Comparison of ENCODE assay signal across 20 mouse cellular contexts in genomic region chr11:86409580-86409947, GRCm38 (mm10). TPM values are rescaled to one million over a fixed set of nuclear protein-coding genes. Genes with fewer than 3 reads are reported as not detected.
DNase-seq lines count a peak whose midpoint lies in the region; ATAC-seq and TF ChIP-seq lines count a peak whose summit lies in the region.
"Had no signal": no experiment of that assay in that cellular context is flagged by ENCODE, and none has a peak within 500 bp of the region (broad histone marks: within the 10 kb centered on the region; RNA-seq: fewer than 3 reads in every experiment).

No protein-coding gene starts in this region.

- no peak for TF ChIP-seq CTCF in midbrain, postnatal 0 days (IDR thresholded peaks at IDR 0.05)
- no peak for TF ChIP-seq CTCF in ES-Bruce4 (IDR thresholded peaks at IDR 0.05; ENCODE audit: low read depth, low read length)

- DNase-seq in heart, adult 11 months = peak; percentile 54
- DNase-seq in heart, postnatal 10 days = no peak
- DNase-seq in midbrain, postnatal 0 days (ENCODE audit: low spot score) = no peak
- peak; percentile 15 for DNase-seq in ZHBTc4 (ENCODE audit: low read depth, low spot score)
- DNase-seq in kidney, adult 11 months = no peak
- DNase-seq in cerebellum, postnatal 36 days = no peak
- DNase-seq: adrenal gland, adult 8-10 months; cerebellum, adult 8-10 months; gastrocnemius, postnatal 36 days; heart, postnatal 36 days; liver, embryonic 13.5 days; lung, postnatal 36 days had no signal

- H3K4me1 ChIP-seq in midbrain, embryonic 12.5 days = peaks cover 18% of the 10 kb centered on the region
- no peaks in the 10 kb centered on the region for H3K4me1 ChIP-seq in midbrain, postnatal 0 days (ENCODE audit: insufficient read depth, low read length)
- H3K4me1 ChIP-seq in ES-Bruce4 (ENCODE audit: control insufficient read depth, insufficient read depth, low read length) = peaks cover 2% of the 10 kb centered on the region
- H3K4me1 ChIP-seq: lung, embryonic 15.5 days had no signal

- no peak for TF ChIP-seq POLR2A in ES-Bruce4 (IDR thresholded peaks at IDR 0.05; ENCODE audit: insufficient read depth, low read length)

- peak; percentile 58; the same call in 1 of the 2 replicates for ATAC-seq in midbrain, embryonic 12.5 days (ENCODE audit: low FRiP score, low read depth)
- ATAC-seq in midbrain, postnatal 0 days (ENCODE audit: low FRiP score) = no peak
- ATAC-seq: activated CD4-positive, CD25-positive, alpha-beta regulatory T cell, adult 4 months; Patski had no signal

- intact Hi-C loops in heart, postnatal 10 days (cut with DNase I) = no loop called here

- H3K4me3 ChIP-seq in midbrain, embryonic 12.5 days = no peak overlapping the region
- no peak overlapping the region for H3K4me3 ChIP-seq in midbrain, postnatal 0 days (ENCODE audit: low read depth, low read length)
- no peak overlapping the region for H3K4me3 ChIP-seq in ES-Bruce4 (ENCODE audit: low read depth, low read length)
- H3K4me3 ChIP-seq: embryonic facial prominence, embryonic 15.5 days; hindbrain, embryonic 15.5 days; layer of hippocampus, adult 2 months; liver, embryonic 13.5 days; lung, embryonic 15.5 days had no signal

- H3K27me3 ChIP-seq in midbrain, embryonic 12.5 days = peaks cover 7% of the 10 kb centered on the region; the same call in 1 of the 2 replicates
- H3K27me3 ChIP-seq in midbrain, postnatal 0 days (ENCODE audit: insufficient read depth, low read length) = no peaks in the 10 kb centered on the region
- H3K27me3 ChIP-seq in ES-Bruce4 (ENCODE audit: control insufficient read depth, insufficient read depth, low read length, poor library complexity, severe bottlenecking) = no peaks in the 10 kb centered on the region
- H3K27me3 ChIP-seq: embryonic facial prominence, embryonic 15.5 days; hindbrain, embryonic 15.5 days; liver, embryonic 13.5 days; Patski had no signal

- H3K4me2 ChIP-seq in midbrain, embryonic 12.5 days (replicated peaks) = no peak overlapping the region
- H3K4me2 ChIP-seq in midbrain, postnatal 0 days (ENCODE audit: low read depth, low read length, poor library complexity, severe bottlenecking) = no peak overlapping the region
- H3K4me2 ChIP-seq: embryonic facial prominence, embryonic 15.5 days; hindbrain, embryonic 15.5 days; lung, embryonic 15.5 days had no signal

- H3K9ac ChIP-seq in midbrain, embryonic 12.5 days (replicated peaks) = no peak overlapping the region
- H3K9ac ChIP-seq in midbrain, postnatal 0 days (replicated peaks; ENCODE audit: low read length, poor library complexity, severe bottlenecking) = no peak overlapping the region
- no peak overlapping the region for H3K9ac ChIP-seq in ES-Bruce4 (ENCODE audit: low read depth, poor library complexity, severe bottlenecking)
- H3K9ac ChIP-seq: embryonic facial prominence, embryonic 15.5 days; hindbrain, embryonic 15.5 days; liver, embryonic 13.5 days; lung, embryonic 15.5 days had no signal

- no peak overlapping the region for H3K27ac ChIP-seq in midbrain, embryonic 12.5 days (replicated peaks)
- H3K27ac ChIP-seq in midbrain, postnatal 0 days (ENCODE audit: low read depth, low read length) = no peak overlapping the region
- no peak overlapping the region for H3K27ac ChIP-seq in ES-Bruce4 (ENCODE audit: insufficient read depth, low read length)
- H3K27ac ChIP-seq: embryonic facial prominence, embryonic 15.5 days; hindbrain, embryonic 15.5 days; layer of hippocampus, adult 2 months; liver, embryonic 13.5 days; lung, embryonic 15.5 days had no signal

- no peaks in the 10 kb centered on the region for H3K36me3 ChIP-seq in midbrain, embryonic 12.5 days
- H3K36me3 ChIP-seq in midbrain, postnatal 0 days (ENCODE audit: insufficient read depth, low read length) = no peaks in the 10 kb centered on the region
- H3K36me3 ChIP-seq in ES-Bruce4 (ENCODE audit: control insufficient read depth, insufficient read depth, low read length, poor library complexity, severe bottlenecking) = no peaks in the 10 kb centered on the region
- H3K36me3 ChIP-seq: embryonic facial prominence, embryonic 15.5 days; hindbrain, embryonic 15.5 days; liver, embryonic 13.5 days; lung, embryonic 15.5 days had no signal

- WGBS in midbrain, embryonic 12.5 days = 77% methylated on average over 10 of the region's 10 CpGs
- 58% methylated on average over 10 of the region's 10 CpGs for WGBS in midbrain, postnatal 0 days

- H3K9me3 ChIP-seq in midbrain, embryonic 12.5 days = no peaks in the 10 kb centered on the region
- H3K9me3 ChIP-seq in midbrain, postnatal 0 days (ENCODE audit: low read length) = no peaks in the 10 kb centered on the region
- no peaks in the 10 kb centered on the region for H3K9me3 ChIP-seq in ES-Bruce4 (replicated peaks; ENCODE audit: control insufficient read depth, insufficient read depth, low read length, poor library complexity, severe bottlenecking)
- H3K9me3 ChIP-seq: embryonic facial prominence, embryonic 15.5 days; hindbrain, embryonic 15.5 days; liver, embryonic 13.5 days; lung, embryonic 15.5 days had no signal

- TF ChIP-seq EP300 in ES-Bruce4 (IDR thresholded peaks at IDR 0.05; ENCODE audit: insufficient read depth, low read depth, low read length) = 0 out of 2 replicates have a peak, but pooled peaks have one; percentile 32

RNA-seq across cellular contexts. Expression of gene Med13, which starts 52.2 kb away (rescaled TPM):
- total RNA-seq in heart, postnatal 10 days (2021) = 10 to 100 TPM; 46.0 to 52.9 TPM
- 13.6 TPM in 2 replicates for polyA plus RNA-seq in midbrain, embryonic 12.5 days (2016; fragmentation: Nextera tagmentation; extraction: Ambion mirVana)
- total RNA-seq in midbrain, postnatal 0 days (2014; rRNA removed) = 52.9 and 56.5 TPM in 2 replicates
- 4.2 and 5.1 TPM in 2 replicates for polyA plus RNA-seq in midbrain, postnatal 0 days (2015; fragmentation: Nextera tagmentation; extraction: Ambion mirVana)
- 58.7 and 59.2 TPM in 2 replicates for polyA plus RNA-seq in ES-Bruce4 (2011; ENCODE audit: insufficient read depth, insufficient read length, low read depth, missing spikeins)

Comparison
In these comparisons a context has a peak if more than half of its experiments do, and no peak if none do; other contexts are left out.
1. DNase-seq: peak in heart, adult 11 months (single experiment) and ZHBTc4 (single experiment); none in heart, postnatal 10 days (0 of 2), midbrain, postnatal 0 days (single experiment), kidney, adult 11 months (single experiment) and cerebellum, postnatal 36 days (0 of 2).